Mouse (Mus musculus): ENCODE measurements around the gene Fgd6.

- no peak for TF ChIP-seq CTCF (IDR thresholded peaks at IDR 0.05; ENCODE audit: low read depth, low read length)
- no peak for TF ChIP-seq EP300 (IDR thresholded peaks at IDR 0.05; ENCODE audit: insufficient read depth, low read depth, low read length)
- TF ChIP-seq POLR2A (IDR thresholded peaks at IDR 0.05; ENCODE audit: insufficient read depth, low read length), result no peak
Observed at GRCm38 (mm10) chr10:94080740-94081139, 44.9 kb downstream of the Fgd6 start.

All from ES-Bruce4 (cell line).